ENCODE assay signal across 28 mouse cellular contexts in the genomic region with DNA sequence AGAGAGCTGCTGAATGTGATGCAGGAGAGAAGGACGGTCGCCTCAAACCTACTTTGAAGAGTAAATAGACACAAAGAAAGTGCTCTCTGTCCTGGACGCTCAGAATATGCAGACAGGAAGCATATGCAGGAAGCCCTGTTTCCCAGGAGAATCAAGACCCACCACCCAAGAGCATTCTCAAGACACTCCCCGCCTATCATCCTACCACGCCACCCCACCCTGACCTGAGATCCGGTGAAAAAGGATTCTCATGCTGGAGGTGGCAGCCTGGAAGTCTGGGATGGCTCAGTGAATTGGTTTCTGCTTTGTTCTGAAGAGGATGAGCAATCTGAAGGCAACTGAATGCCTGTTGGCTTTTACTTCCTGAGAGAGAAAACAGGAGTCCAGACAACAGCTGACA. TPM values are rescaled to one million over a fixed set of nuclear protein-coding genes. Genes with fewer than 3 reads are reported as not detected.
"Had no signal": no experiment of that assay in that cellular context is flagged by ENCODE, and none has a peak within 500 bp of the region (broad histone marks: within the 10 kb centered on the region; RNA-seq: fewer than 3 reads in every experiment).

No protein-coding gene starts in this region.

- H3K9ac ChIP-seq: heart, embryonic 12.5 days; hindbrain, embryonic 13.5 days; hindbrain, embryonic 15.5 days; kidney, embryonic 15.5 days; limb, embryonic 12.5 days; liver, embryonic 13.5 days; liver, embryonic 15.5 days had no signal

- DNase-seq: gastrocnemius, adult 2 months; gastrocnemius, postnatal 10 days; gastrocnemius, postnatal 36 days; heart, adult 18-20 months; heart, postnatal 10 days; heart, postnatal 36 days; kidney, adult 11 months; kidney, adult 2 months; kidney, adult 9 months; kidney, postnatal 14 days; kidney, postnatal 36 days; layer of hippocampus, adult 9-11 months; layer of hippocampus, postnatal 36 days; liver; liver, embryonic 13.5 days had no signal

- H3K27me3 ChIP-seq: heart, embryonic 12.5 days; hindbrain, embryonic 13.5 days; hindbrain, embryonic 15.5 days; kidney, embryonic 15.5 days; limb, embryonic 12.5 days had no signal

- H3K36me3 ChIP-seq: heart, embryonic 10.5 days; heart, embryonic 12.5 days; hindbrain, embryonic 13.5 days; hindbrain, embryonic 15.5 days; kidney, embryonic 15.5 days; limb, embryonic 10.5 days; limb, embryonic 12.5 days; liver, embryonic 13.5 days; liver, embryonic 15.5 days had no signal

- H3K4me2 ChIP-seq: heart, embryonic 12.5 days; hindbrain, embryonic 13.5 days; hindbrain, embryonic 15.5 days; kidney, embryonic 15.5 days; limb, embryonic 12.5 days; liver, embryonic 11.5 days; liver, embryonic 13.5 days; liver, embryonic 15.5 days had no signal

- H3K4me1 ChIP-seq: heart, embryonic 10.5 days; heart, embryonic 12.5 days; hindbrain, embryonic 13.5 days; hindbrain, embryonic 15.5 days; kidney, embryonic 15.5 days; limb, embryonic 10.5 days; limb, embryonic 12.5 days; liver, embryonic 13.5 days; liver, embryonic 15.5 days had no signal

- H3K4me3 ChIP-seq: gastrocnemius, adult 2 months; heart, embryonic 10.5 days; heart, embryonic 12.5 days; hindbrain, embryonic 13.5 days; hindbrain, embryonic 15.5 days; kidney, embryonic 15.5 days; limb, embryonic 10.5 days; limb, embryonic 12.5 days; liver, embryonic 13.5 days; liver, embryonic 15.5 days had no signal

- H3K9me3 ChIP-seq: heart, embryonic 10.5 days; heart, embryonic 12.5 days; hindbrain, embryonic 15.5 days; kidney, embryonic 15.5 days; limb, embryonic 10.5 days; limb, embryonic 12.5 days; liver, embryonic 13.5 days; liver, embryonic 15.5 days had no signal

- ATAC-seq: hindbrain, postnatal 0 days; intestine, embryonic 16.5 days had no signal

- H3K27ac ChIP-seq: gastrocnemius, adult 2 months; heart, embryonic 10.5 days; hindbrain, embryonic 13.5 days; hindbrain, embryonic 15.5 days; hindbrain, postnatal 0 days; kidney, embryonic 15.5 days; kidney, postnatal 0 days; limb, embryonic 10.5 days; limb, embryonic 12.5 days; liver, embryonic 13.5 days; liver, embryonic 15.5 days had no signal

RNA-seq across cellular contexts. Expression of gene Osmr, which starts 26.5 kb away (rescaled TPM):
- total RNA-seq: hematopoietic stem cell, adult 5-6 weeks had no signal
- polyA plus RNA-seq: liver, embryonic 11.5 days had no signal
